In the genomic region with DNA sequence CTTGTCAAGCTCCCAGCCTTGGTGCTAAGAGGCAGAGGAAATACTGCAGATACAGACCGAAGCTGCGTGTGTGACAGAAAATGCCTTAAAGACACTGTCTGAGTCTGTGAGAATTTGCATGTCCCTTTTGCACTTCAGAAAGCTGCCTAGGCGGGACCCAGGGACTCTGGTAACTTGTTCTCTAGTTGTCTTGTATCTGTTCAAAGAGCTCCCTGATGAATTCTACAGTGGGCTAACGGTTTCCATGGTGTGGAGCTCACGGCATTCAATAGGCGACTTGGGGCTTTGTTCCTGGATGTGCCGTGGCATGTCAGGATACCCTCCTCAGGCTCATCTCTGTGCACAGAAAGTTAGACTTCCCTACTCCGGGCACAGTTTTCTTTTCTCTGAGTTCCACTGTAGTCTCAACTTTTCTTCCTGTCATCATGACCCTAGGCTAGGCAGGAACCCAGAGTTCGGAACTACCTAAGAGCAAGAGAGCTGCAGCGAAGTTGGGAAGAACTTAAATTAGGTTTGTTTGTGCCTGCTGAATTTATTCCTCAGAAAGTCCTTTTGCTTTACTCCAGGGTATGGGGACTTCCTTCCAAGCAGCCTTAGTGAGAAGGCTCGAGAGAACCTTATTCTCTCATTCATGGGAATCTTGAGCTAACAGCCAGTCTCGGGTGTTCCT, we compare ENCODE assay signal across 8 mouse cellular contexts.
DNase-seq lines count a peak whose midpoint lies in the region; ATAC-seq and TF ChIP-seq lines count a peak whose summit lies in the region.

No protein-coding gene starts in this region.

- H3K4me2 ChIP-seq in heart, embryonic 13.5 days = peak overlapping the region; percentile 82
- H3K4me2 ChIP-seq in hindbrain, embryonic 13.5 days = peak overlapping the region; percentile 43
- H3K4me2 ChIP-seq in midbrain, embryonic 14.5 days (ENCODE audit: low read length) = peak overlapping the region; percentile 23

- TF ChIP-seq CTCF in cortical plate, adult 2 months (IDR thresholded peaks at IDR 0.05; ENCODE audit: extremely low read depth, insufficient read depth, low read length) = no peak

- H3K9ac ChIP-seq in heart, embryonic 13.5 days = peak overlapping the region; percentile 91
- peak overlapping the region; percentile 40 for H3K9ac ChIP-seq in hindbrain, embryonic 13.5 days
- peak overlapping the region; percentile 26; the same call in 1 of the 2 replicates for H3K9ac ChIP-seq in midbrain, embryonic 14.5 days (replicated peaks; ENCODE audit: low read length)

- no peaks in the 10 kb centered on the region for H3K9me3 ChIP-seq in heart, embryonic 13.5 days
- no peaks in the 10 kb centered on the region for H3K9me3 ChIP-seq in hindbrain, embryonic 13.5 days
- no peaks in the 10 kb centered on the region for H3K9me3 ChIP-seq in midbrain, embryonic 14.5 days (ENCODE audit: control insufficient read depth, low read length)

- no peak for DNase-seq in heart, postnatal 36 days
- peak; percentile 40 for DNase-seq in midbrain, embryonic 14.5 days
- no peak for DNase-seq in ovary, postnatal 14 days (ENCODE audit: low spot score)
- no peak for DNase-seq in cerebellum, postnatal 36 days
- no peak for DNase-seq in right cerebral cortex, postnatal 36 days (ENCODE audit: low spot score in 2 of 2)

- intact Hi-C loops in heart, postnatal 36 days (cut with DNase I) = loop anchor here (2.0 kb wide), 1 partner anchor 63 kb away; no protein-coding TSS in a partner anchor

- TF ChIP-seq POLR2A in cortical plate, adult 2 months (IDR thresholded peaks at IDR 0.05; ENCODE audit: extremely low read depth, insufficient read depth, low read length) = no peak

- ATAC-seq in heart, embryonic 13.5 days (ENCODE audit: extremely low read depth, insufficient number of reproducible peaks, low FRiP score, low TSS enrichment) = no peak
- peak; percentile 18 for ATAC-seq in hindbrain, embryonic 13.5 days (ENCODE audit: low FRiP score)
- no peak for ATAC-seq in midbrain, embryonic 14.5 days (ENCODE audit: low FRiP score, low TSS enrichment)

- no peaks in the 10 kb centered on the region for H3K27me3 ChIP-seq in heart, embryonic 13.5 days (replicated peaks)
- no peaks in the 10 kb centered on the region for H3K27me3 ChIP-seq in hindbrain, embryonic 13.5 days
- H3K27me3 ChIP-seq in midbrain, embryonic 14.5 days (ENCODE audit: control insufficient read depth, insufficient read depth, low read length) = no peaks in the 10 kb centered on the region

- H3K27ac ChIP-seq in heart, embryonic 13.5 days (replicated peaks) = peak overlapping the region; percentile 95
- H3K27ac ChIP-seq in cortical plate, adult 2 months (ENCODE audit: insufficient read depth, low read length) = peak overlapping the region; percentile 48
- H3K27ac ChIP-seq in hindbrain, embryonic 13.5 days = peak overlapping the region; percentile 82
- H3K27ac ChIP-seq in midbrain, embryonic 14.5 days (replicated peaks; ENCODE audit: low read depth, low read length) = peak overlapping the region; percentile 67

- peaks cover 81% of the 10 kb centered on the region for H3K4me1 ChIP-seq in heart, embryonic 13.5 days
- H3K4me1 ChIP-seq in cortical plate, adult 2 months (ENCODE audit: control insufficient read depth, insufficient read depth, low read length) = no peaks in the 10 kb centered on the region
- peaks cover 36% of the 10 kb centered on the region for H3K4me1 ChIP-seq in hindbrain, embryonic 13.5 days (replicated peaks)
- peaks cover 13% of the 10 kb centered on the region for H3K4me1 ChIP-seq in midbrain, embryonic 14.5 days (ENCODE audit: control insufficient read depth, insufficient read depth, low read length)

- WGBS in heart, embryonic 13.5 days = 13% methylated on average over 12 of the region's 12 CpGs
- 9% methylated on average over 12 of the region's 12 CpGs for WGBS in hindbrain, embryonic 13.5 days
- 13% methylated on average over 12 of the region's 12 CpGs for WGBS in midbrain, embryonic 14.5 days

- peak overlapping the region; percentile 58 for H3K4me3 ChIP-seq in heart, embryonic 13.5 days
- H3K4me3 ChIP-seq in cortical plate, adult 2 months (ENCODE audit: insufficient read depth, low read length) = peak overlapping the region; percentile 30
- peak overlapping the region; percentile 24 for H3K4me3 ChIP-seq in hindbrain, embryonic 13.5 days
- H3K4me3 ChIP-seq in midbrain, embryonic 14.5 days (replicated peaks; ENCODE audit: low read depth, low read length) = peak overlapping the region; percentile 10; the same call in 1 of the 2 replicates

- peaks cover 14% of the 10 kb centered on the region for H3K36me3 ChIP-seq in heart, embryonic 13.5 days
- no peaks in the 10 kb centered on the region for H3K36me3 ChIP-seq in hindbrain, embryonic 13.5 days
- H3K36me3 ChIP-seq in midbrain, embryonic 14.5 days (ENCODE audit: control insufficient read depth, insufficient read depth, low read length) = no peaks in the 10 kb centered on the region

Comparison
In these comparisons a context has a peak if more than half of its experiments do, and no peak if none do; other contexts are left out.
1. H3K4me2 ChIP-seq: peak in every context shown above with its lines; median percentile 82 in heart, embryonic 13.5 days; 43 in hindbrain, embryonic 13.5 days; 23 in midbrain, embryonic 14.5 days.
2. H3K9ac ChIP-seq: peak in every context shown above with its lines; median percentile 91 in heart, embryonic 13.5 days; 40 in hindbrain, embryonic 13.5 days; 26 in midbrain, embryonic 14.5 days.